Mouse (Mus musculus) lung, postnatal 0 days (tissue): Measurements from ENCODE around the gene Scamp3.

Experiments
- CTCF ChIP-seq: IDR thresholded peaks from 2 replicates; pipeline ENCODE4 v1.5.1; 2016; ENCODE audit warnings: antibody characterized with exemption, mild to moderate bottlenecking
- EP300 ChIP-seq: IDR thresholded peaks from 2 replicates; pipeline ENCODE4 v1.6.1; 2016; ENCODE audit warnings: antibody characterized with exemption, mild to moderate bottlenecking, control low read depth

GRCm38 (mm10) chr3:89133752-89134151 lies 43.5 kb upstream of the Scamp3 start:
- TF ChIP-seq CTCF (no peak), EP300 (no peak)
